Mouse (Mus musculus): ENCODE measurements at regions not wholly inside any gene's neighbourhood (a gene's known extent, or its start where the extent isn't known, plus 50 kb on each side); places are given as distances from the start of the nearest gene placed in this dataset.

DNA sequence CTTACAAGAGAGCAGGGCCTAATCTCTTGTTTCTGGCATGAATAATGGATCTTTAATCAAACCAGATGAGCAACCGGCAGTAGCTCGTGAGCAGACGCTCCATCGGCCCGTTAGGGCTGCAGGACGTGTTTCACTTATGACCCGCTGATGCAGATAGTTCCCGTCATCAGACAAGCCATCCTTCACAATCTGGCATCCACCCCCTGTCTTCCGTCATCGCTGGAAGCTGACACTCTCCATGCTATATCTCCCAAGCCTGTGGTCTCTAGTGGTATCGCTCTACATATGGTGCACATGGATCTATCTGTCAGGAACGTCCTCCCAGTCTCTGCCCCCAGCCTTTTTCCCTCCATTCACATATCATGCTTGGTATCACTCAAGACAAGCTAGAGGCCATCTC is 137.0 kb downstream of the Hlx start:
- no peaks in the 10 kb centered on the region for H3K27me3 ChIP-seq (ENCODE audit: control insufficient read depth, insufficient read depth, low read length, poor library complexity, severe bottlenecking)
- H3K36me3 ChIP-seq (ENCODE audit: control insufficient read depth, insufficient read depth, low read length, poor library complexity, severe bottlenecking), result no peaks in the 10 kb centered on the region
- H3K4me3 ChIP-seq (ENCODE audit: low read depth, low read length), result no peak overlapping the region
- no peak overlapping the region for H3K27ac ChIP-seq (ENCODE audit: insufficient read depth, low read length)
- H3K9ac ChIP-seq (ENCODE audit: low read depth, poor library complexity, severe bottlenecking), result no peak overlapping the region
- TF ChIP-seq POLR2A (IDR thresholded peaks at IDR 0.05; ENCODE audit: insufficient read depth, low read length) (no peak), CTCF (IDR thresholded peaks at IDR 0.05; ENCODE audit: low read depth, low read length) (no peak), EP300 (IDR thresholded peaks at IDR 0.05; ENCODE audit: insufficient read depth, low read depth, low read length) (no peak)
- no peaks in the 10 kb centered on the region for H3K9me3 ChIP-seq (replicated peaks; ENCODE audit: control insufficient read depth, insufficient read depth, low read length, poor library complexity, severe bottlenecking)
- no peaks in the 10 kb centered on the region for H3K4me1 ChIP-seq (ENCODE audit: control insufficient read depth, insufficient read depth, low read length)

DNA sequence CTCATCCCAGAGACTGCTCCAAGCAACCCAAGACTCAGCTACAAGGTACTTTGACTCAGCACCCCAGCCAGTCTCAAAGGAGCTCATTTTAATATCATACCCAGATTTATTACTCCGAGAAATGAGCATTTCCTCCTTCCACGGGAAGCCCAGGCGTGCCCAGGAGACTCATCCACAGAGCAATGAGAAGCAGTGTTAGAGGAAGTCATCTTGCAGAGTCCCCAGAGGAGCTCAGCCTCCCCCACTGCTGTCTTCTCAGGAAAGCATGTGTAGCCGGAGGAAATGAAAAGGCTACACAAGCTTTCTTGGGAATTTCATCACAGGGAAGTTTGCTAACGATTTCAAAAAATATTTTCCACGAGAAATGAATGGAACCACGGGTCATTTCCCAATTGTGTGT is 141.8 kb downstream of the Hlx start:
- Histone ChIP-seq H3K36me3 (ENCODE audit: control insufficient read depth, insufficient read depth, low read length, poor library complexity, severe bottlenecking) (no peaks in the 10 kb centered on the region), H3K9me3 (replicated peaks; ENCODE audit: control insufficient read depth, insufficient read depth, low read length, poor library complexity, severe bottlenecking) (no peaks in the 10 kb centered on the region), H3K4me3 (ENCODE audit: low read depth, low read length) (no peak overlapping the region), H3K27me3 (ENCODE audit: control insufficient read depth, insufficient read depth, low read length, poor library complexity, severe bottlenecking) (no peaks in the 10 kb centered on the region), H3K4me1 (ENCODE audit: control insufficient read depth, insufficient read depth, low read length) (no peaks in the 10 kb centered on the region), H3K9ac (ENCODE audit: low read depth, poor library complexity, severe bottlenecking) (no peak overlapping the region), H3K27ac (ENCODE audit: insufficient read depth, low read length) (no peak overlapping the region)
- no peak for TF ChIP-seq POLR2A (IDR thresholded peaks at IDR 0.05; ENCODE audit: insufficient read depth, low read length)
- TF ChIP-seq EP300 (IDR thresholded peaks at IDR 0.05; ENCODE audit: insufficient read depth, low read depth, low read length), result no peak
- no peak for TF ChIP-seq CTCF (IDR thresholded peaks at IDR 0.05; ENCODE audit: low read depth, low read length)

DNA sequence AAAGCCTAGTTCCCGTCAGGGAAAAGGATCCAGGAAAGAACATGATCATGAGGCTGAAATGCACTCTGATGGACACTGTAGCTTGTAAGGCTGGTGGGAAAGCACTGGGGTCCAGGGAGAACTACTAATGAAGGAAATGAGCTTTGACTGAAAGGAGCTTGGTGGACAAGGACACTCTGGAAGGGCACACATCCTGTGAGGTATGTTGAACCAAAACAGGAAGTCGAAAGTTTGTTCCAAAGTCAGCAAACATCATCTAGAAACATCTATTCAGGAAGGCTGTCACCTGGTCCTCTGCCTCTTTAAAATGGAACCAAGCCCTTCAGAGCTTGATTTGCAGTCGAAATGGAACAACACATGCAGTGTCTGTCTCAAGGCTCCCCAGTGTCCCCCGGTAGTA is 143.1 kb downstream of the Hlx start:
- no peak for TF ChIP-seq POLR2A (IDR thresholded peaks at IDR 0.05; ENCODE audit: insufficient read depth, low read length)
- TF ChIP-seq EP300 (IDR thresholded peaks at IDR 0.05; ENCODE audit: insufficient read depth, low read depth, low read length), result no peak
- no peak for TF ChIP-seq CTCF (IDR thresholded peaks at IDR 0.05; ENCODE audit: low read depth, low read length)
- Histone ChIP-seq H3K4me1 (ENCODE audit: control insufficient read depth, insufficient read depth, low read length) (no peaks in the 10 kb centered on the region), H3K9me3 (replicated peaks; ENCODE audit: control insufficient read depth, insufficient read depth, low read length, poor library complexity, severe bottlenecking) (no peaks in the 10 kb centered on the region), H3K4me3 (ENCODE audit: low read depth, low read length) (no peak overlapping the region), H3K27me3 (ENCODE audit: control insufficient read depth, insufficient read depth, low read length, poor library complexity, severe bottlenecking) (no peaks in the 10 kb centered on the region), H3K9ac (ENCODE audit: low read depth, poor library complexity, severe bottlenecking) (no peak overlapping the region), H3K27ac (ENCODE audit: insufficient read depth, low read length) (no peak overlapping the region), H3K36me3 (ENCODE audit: control insufficient read depth, insufficient read depth, low read length, poor library complexity, severe bottlenecking) (no peaks in the 10 kb centered on the region)

DNA sequence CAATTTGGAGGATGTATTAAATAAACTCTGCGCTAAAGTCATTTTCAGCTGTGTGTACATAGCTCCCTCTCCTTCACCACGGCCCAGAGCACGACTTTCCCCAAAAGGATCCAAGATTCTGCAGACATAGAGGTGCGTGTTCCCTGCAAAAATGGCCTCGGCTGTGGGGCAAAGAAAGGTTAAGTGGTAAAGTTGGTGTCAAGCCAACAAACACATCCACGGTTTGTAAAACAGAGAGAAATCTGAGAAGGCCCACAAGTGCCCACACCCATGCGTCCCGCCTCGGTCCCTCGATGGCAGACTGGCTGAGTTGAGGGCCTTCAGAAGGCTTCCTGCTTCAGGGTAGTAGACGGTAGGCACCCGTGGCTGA is 147.9 kb downstream of the Hlx start:
- H3K4me3 ChIP-seq (ENCODE audit: low read depth, low read length), result no peak overlapping the region
- no peaks in the 10 kb centered on the region; the same call in 1 of the 2 replicates for H3K9me3 ChIP-seq (replicated peaks; ENCODE audit: control insufficient read depth, insufficient read depth, low read length, poor library complexity, severe bottlenecking)
- H3K36me3 ChIP-seq (ENCODE audit: control insufficient read depth, insufficient read depth, low read length, poor library complexity, severe bottlenecking), result no peaks in the 10 kb centered on the region
- no peak overlapping the region for H3K9ac ChIP-seq (ENCODE audit: low read depth, poor library complexity, severe bottlenecking)
- no peak overlapping the region for H3K27ac ChIP-seq (ENCODE audit: insufficient read depth, low read length)
- TF ChIP-seq POLR2A (IDR thresholded peaks at IDR 0.05; ENCODE audit: insufficient read depth, low read length) (no peak), CTCF (IDR thresholded peaks at IDR 0.05; ENCODE audit: low read depth, low read length) (no peak), EP300 (IDR thresholded peaks at IDR 0.05; ENCODE audit: insufficient read depth, low read depth, low read length) (no peak)
- H3K4me1 ChIP-seq (ENCODE audit: control insufficient read depth, insufficient read depth, low read length), result no peaks in the 10 kb centered on the region
- H3K27me3 ChIP-seq (ENCODE audit: control insufficient read depth, insufficient read depth, low read length, poor library complexity, severe bottlenecking), result no peaks in the 10 kb centered on the region

DNA sequence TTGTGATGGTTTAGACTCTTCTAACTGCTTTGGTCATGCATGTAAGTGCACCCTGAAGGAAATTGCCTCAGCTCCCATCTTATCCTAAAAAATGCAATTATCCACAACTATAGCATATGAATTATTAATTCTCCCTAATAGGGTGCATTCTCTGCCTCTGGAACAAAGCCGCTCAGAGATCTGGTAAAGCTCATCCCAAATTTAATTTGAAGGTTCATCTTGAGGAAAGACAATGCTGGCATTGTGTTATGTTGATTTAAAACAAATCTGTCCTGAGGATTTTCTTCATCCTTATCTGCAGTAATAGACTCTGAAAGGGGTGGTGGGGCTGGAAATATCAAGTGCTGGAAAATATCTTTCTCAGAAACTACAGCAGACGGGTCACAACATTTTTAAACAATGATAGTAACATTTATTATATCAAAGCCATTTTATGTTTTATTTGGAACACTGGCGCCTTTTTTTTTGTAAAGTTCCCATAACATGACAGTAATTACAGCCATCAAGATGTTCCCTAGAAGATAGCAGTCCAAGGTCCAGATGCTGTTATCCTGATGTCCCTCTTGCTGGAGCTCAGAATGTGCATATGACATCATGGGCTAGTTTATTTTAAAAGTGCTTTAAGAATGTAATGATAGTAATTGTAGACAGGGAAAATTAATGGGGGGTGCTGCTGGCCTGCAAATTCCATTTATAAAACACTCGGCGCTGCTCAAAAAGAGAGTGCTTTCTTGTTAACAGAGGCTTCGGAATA is 148.5 kb downstream of the Hlx start:
- H3K4me1 ChIP-seq (ENCODE audit: control insufficient read depth, insufficient read depth, low read length), result no peaks in the 10 kb centered on the region
- TF ChIP-seq EP300 (IDR thresholded peaks at IDR 0.05; ENCODE audit: insufficient read depth, low read depth, low read length), result no peak
- TF ChIP-seq POLR2A (IDR thresholded peaks at IDR 0.05; ENCODE audit: insufficient read depth, low read length), result no peak
- no peak for TF ChIP-seq CTCF (IDR thresholded peaks at IDR 0.05; ENCODE audit: low read depth, low read length)
- H3K9ac ChIP-seq (ENCODE audit: low read depth, poor library complexity, severe bottlenecking), result no peak overlapping the region
- no peaks in the 10 kb centered on the region for H3K36me3 ChIP-seq (ENCODE audit: control insufficient read depth, insufficient read depth, low read length, poor library complexity, severe bottlenecking)
- no peaks in the 10 kb centered on the region for H3K27me3 ChIP-seq (ENCODE audit: control insufficient read depth, insufficient read depth, low read length, poor library complexity, severe bottlenecking)
- no peak overlapping the region for H3K27ac ChIP-seq (ENCODE audit: insufficient read depth, low read length)
- no peaks in the 10 kb centered on the region; the same call in 1 of the 2 replicates for H3K9me3 ChIP-seq (replicated peaks; ENCODE audit: control insufficient read depth, insufficient read depth, low read length, poor library complexity, severe bottlenecking)
- no peak overlapping the region for H3K4me3 ChIP-seq (ENCODE audit: low read depth, low read length)

DNA sequence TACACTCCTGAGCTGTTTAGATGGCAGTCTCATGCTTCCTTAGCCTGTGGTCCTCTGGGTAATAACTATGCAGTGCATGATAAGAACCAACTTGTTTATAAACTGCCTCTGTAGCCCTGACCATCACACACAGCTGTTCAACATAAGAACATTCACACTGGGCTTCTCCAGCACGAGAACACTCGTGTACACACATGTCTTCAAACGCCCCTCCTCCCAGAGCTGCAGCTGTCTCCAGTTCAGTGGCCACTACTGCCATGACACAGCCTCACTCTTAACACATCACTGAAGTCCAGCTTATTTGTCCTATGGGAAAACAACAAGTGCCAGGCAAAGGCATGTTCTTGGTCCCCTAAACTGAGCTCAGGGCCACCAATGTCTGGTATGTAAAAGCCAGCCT is 152.9 kb downstream of the Hlx start:
- Histone ChIP-seq H3K9ac (ENCODE audit: low read depth, poor library complexity, severe bottlenecking) (no peak overlapping the region), H3K27ac (ENCODE audit: insufficient read depth, low read length) (no peak overlapping the region), H3K36me3 (ENCODE audit: control insufficient read depth, insufficient read depth, low read length, poor library complexity, severe bottlenecking) (no peaks in the 10 kb centered on the region), H3K9me3 (replicated peaks; ENCODE audit: control insufficient read depth, insufficient read depth, low read length, poor library complexity, severe bottlenecking) (no peaks in the 10 kb centered on the region; the same call in 1 of the 2 replicates), H3K4me1 (ENCODE audit: control insufficient read depth, insufficient read depth, low read length) (no peaks in the 10 kb centered on the region), H3K4me3 (ENCODE audit: low read depth, low read length) (no peak overlapping the region), H3K27me3 (ENCODE audit: control insufficient read depth, insufficient read depth, low read length, poor library complexity, severe bottlenecking) (no peaks in the 10 kb centered on the region)
- TF ChIP-seq POLR2A (IDR thresholded peaks at IDR 0.05; ENCODE audit: insufficient read depth, low read length) (no peak), EP300 (IDR thresholded peaks at IDR 0.05; ENCODE audit: insufficient read depth, low read depth, low read length) (no peak), CTCF (IDR thresholded peaks at IDR 0.05; ENCODE audit: low read depth, low read length) (no peak)

All from ES-Bruce4 (cell line).